Mouse (Mus musculus) embryo, embryonic 10 days (tissue): Measurements from ENCODE around the gene Emc7.

ENCODE experiments used
- DNase-seq: peaks from one replicate; pipeline ENCODE4 v3.0.0-alpha.2; 2015; ENCODE audit warnings: low spot score

The Emc7 gene

GRCm38 (mm10) chr2:112476554-112476953 lies 21.8 kb downstream of the Emc7 start:
- no peak for DNase-seq

GRCm38 (mm10) chr2:112480669-112481068 lies 25.9 kb downstream of the Emc7 start, which contains the start of gene Chrm5:
Gene Chrm5, minus strand, starts transcription at chr2:112480769.
- DNase-seq: no peak

DNA sequence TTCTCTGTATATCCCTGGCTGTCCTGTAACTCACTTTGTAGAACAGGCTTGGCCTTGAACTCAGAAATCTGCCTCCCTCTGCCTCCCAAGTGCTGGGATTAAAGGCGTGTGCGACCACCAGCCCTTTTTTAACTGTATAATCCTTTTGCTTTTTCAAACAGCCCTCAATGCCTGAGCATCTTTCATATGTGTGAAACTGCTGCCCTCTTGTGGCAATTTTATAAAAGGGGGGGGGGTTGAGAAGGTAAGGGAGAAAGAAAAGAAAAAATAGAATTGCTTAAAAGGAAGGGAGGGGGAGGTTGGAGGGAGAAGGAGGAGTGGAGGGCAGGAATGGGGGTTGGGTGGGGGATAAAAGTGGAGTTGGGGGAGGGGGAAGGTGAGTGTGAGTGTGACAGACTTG lies 26.8 kb downstream of the Emc7 start:
- DNase-seq: peak; percentile 63

DNA sequence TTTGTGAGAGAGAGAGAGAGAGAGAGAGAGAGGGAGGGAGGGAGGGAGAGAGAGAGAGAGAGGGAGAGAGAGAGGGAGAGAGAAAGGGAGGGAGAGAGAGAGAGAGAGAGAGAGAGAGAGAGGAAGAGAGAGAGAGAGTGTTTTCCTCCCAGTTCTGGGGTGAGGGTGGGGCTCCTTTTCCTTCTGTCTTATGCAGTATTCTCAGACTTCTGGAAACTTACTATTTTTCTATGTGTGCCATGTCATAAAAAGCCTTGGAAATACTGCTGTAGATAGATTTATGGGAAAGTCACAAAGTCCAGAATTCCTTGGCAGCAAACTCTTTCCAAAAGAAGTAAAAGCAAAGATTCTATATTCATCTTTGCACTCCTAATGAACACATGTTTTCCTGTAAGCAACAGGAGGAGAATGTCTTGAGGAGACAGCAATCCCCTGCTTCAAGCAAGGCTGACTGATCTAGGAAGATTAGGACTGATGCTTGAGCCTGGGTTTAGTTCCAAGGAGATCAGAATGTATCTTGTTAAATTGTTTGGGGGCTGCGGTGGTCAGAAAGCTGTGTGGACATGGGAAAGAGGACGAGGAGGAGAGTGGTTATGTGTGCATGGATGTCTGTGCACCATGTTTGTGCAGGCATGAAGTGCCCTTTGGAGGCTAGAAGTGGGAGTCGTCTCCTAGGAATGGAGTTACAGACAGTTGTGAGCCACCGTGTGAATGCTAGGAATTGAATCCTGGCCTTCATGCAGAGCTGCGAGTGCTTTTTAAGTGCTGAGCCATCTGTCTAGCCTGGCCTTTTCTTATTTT lies 27.9 kb downstream of the Emc7 start:
- no peak for DNase-seq

DNA sequence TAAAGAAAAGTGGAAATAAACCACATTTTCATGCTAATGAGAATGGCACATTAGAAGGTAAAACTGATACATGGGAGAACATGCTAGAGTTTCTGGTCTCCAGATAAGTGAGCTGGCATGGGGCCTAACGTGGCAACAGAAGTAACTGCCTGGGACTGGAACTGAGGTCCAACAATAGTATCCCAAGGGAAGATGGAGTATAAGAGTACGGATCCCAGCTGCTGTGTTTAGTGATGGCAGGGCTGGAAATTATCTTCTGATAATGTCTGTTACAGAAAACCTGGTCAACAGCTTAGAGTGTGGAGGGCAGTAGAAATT lies 28.5 kb downstream of the Emc7 start:
- no peak for DNase-seq

DNA sequence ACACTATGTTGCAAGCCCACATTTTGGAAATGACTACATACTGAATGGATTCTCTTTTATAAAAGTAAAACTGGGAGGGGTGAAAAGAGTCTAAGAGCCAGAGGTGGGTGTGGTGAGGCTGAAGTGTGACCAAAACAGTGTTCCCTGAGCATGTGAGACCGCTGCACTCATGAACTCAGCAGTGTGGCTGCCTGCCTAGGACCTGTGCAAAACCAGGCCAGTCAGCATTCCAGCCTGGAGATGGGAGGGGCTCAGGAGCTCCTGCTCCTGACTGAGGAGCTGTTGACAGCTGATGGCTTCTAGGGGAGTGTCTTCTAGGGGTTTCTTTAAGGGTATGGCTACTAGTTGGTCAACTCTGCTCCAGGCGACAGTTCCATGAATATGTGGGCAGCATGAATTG lies 30.1 kb downstream of the Emc7 start:
- DNase-seq: no peak

DNA sequence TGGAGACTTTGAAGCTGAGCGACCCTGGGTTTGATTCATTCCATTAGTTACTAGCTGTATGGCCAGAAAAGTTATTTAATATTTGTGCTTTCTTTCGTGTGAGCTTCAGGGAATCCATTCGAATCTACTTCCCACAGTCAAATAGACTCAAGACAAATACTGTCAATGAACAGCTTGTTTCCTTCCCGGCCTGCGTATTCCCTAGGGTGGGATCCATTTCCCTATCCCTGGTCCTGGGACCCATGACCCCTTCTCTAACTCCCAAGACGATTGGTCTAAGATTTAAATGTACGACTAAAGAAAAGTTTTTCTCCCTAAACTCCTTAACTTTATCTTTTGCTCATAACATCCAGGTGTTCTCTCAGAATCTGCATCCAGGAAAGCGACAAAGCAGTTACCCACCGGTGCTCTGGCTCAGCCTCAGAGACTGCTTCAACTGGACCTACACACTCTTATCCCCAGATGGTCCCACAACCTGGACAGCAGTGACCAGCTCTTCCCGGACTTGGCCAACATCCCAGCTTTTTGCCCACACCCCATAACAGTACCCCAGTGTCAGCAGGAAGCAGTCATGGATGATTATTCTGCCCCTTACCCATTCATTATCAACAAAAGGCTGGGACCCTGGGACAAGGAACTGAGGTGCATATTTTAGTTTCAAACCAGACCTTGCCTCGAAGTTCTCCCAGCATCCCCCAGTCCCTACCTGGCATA lies 35.8 kb downstream of the Emc7 start:
- DNase-seq: no peak

GRCm38 (mm10) chr2:112491629-112492028 lies 36.8 kb downstream of the Emc7 start:
- no peak for DNase-seq

DNA sequence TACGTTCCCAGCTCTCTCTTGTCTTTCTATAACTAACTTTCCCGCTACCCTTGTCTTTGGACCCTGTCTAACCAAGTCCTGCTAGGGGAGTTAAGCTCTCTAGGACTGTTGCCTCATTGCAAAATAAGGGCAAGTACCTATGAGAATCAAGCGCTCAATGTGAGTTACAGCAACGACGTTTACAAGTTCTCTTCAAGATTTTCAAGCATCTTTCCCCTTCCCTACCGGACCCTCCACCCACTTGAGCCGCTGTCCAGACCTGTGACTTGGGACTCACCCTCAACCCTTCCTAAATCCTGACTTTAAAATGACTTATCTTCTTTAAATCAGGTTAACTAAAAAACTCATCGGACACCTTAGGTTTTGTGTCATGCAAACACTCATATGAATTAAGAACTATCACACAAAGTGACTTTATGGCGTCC lies 37.6 kb downstream of the Emc7 start:
- peak; percentile 51 for DNase-seq

GRCm38 (mm10) chr2:112492856-112493538 lies 38.2 kb downstream of the Emc7 start, which contains the start of gene Aven:
Gene Aven, plus strand, starts transcription at chr2:112492964.
- peak; percentile 88 for DNase-seq

DNA sequence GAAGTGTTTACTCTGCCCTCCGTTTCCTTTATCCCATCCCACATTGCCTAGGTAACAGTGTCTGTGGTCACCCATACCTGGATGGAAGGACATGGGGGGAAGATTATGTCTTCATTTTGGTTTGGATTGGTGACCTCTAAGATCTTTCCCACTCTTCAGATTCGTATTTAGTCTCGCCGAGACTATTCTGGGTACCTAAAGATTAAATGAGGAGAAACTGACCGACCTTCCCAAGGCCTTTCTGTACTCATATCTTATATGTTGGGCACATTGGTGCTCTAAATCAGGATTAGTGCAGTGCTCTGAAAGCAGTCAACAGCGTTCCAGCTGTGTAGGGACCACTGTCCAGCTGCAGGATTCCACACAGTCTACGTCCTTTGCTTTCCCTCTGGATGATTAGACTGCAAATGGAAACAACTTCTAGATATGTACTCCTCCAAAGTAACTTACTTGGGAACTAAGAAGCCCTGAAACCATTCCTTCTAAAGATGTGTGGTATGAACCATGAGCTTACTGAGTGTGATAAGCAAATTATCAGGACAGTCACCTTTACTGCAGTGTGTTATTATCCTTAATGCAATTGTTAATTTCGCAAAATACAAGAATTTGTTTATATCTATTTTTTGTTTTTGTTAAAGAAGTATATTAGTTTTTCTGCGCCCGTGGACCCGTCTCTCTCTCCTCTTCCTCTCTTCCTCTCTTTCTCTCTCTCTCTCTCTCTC lies 38.9 kb downstream of the Emc7 start:
- no peak for DNase-seq

- DNase-seq: no peak
Measured at GRCm38 (mm10) chr2:112497851-112498250, 43.1 kb downstream of the Emc7 start.

DNA sequence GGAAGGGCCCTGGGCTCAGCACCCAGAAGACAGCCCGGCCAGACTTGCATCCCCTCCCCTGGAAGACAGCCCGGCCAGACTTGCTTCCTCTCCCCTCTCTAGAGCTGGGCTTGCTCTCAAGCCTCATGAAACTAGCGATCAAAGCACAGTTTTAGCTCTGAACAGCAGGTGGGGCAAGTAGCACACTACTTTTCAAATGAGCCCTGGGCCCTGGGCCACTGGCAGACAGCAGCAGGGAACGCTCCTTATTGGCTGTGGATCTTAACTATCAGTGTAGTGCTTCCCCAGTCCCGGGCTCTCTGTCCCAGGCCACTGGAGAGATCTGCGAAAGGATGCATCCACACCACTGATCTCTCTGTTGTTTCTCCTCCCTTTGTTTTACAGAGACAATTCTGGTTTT lies 46.4 kb downstream of the Emc7 start:
- peak; percentile 90 for DNase-seq

DNA sequence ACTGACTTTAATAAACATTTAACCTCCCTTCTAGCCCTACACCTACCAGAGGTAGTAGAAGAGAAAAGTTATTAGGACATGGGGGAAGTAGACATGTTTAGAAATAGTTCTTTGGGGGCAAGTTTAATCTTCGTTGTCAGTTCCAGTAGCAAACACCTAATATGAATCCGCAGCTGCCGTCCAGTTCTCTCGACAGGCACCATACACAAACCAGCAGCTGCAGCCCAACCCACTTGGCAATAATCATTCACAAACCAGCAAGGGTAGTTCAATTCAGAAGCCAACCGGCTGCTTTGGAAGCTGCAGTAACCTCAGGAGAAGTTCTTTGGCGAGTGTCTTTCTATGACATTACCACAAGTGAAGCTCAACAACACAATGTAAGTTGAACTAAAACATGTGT lies 49.2 kb downstream of the Emc7 start:
- DNase-seq: no peak

DNA sequence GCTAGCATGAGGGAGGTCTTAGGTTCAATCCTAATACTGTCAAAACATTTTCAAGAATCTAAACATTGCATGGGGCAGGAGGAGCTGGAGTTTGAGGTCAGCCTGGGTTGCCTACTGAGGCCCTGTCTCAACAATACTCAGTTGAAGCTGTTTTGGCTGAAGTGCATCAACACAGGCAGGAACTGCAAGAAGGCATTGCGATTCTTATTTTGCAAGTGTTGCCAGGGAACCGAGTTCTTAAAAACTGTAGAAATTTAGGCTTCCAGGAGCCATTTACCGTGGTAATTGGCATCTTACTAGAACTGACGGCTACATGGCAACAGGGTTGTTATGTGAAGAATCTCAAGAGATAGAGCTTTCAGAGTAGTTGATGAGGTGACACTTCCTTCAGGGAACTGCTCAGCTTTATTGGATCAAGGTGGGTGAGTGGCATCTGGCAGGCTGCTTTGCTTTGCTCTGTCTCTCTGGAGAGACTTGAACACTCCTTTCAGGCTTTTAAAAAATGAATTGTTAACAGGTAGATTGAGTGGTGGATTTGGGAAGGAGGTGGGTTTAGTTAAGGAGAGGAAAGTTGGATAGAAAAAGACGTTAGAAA lies 52.1 kb downstream of the Emc7 start:
- no peak for DNase-seq

GRCm38 (mm10) chr2:112507444-112507843 lies 52.6 kb downstream of the Emc7 start:
- DNase-seq: no peak

DNA sequence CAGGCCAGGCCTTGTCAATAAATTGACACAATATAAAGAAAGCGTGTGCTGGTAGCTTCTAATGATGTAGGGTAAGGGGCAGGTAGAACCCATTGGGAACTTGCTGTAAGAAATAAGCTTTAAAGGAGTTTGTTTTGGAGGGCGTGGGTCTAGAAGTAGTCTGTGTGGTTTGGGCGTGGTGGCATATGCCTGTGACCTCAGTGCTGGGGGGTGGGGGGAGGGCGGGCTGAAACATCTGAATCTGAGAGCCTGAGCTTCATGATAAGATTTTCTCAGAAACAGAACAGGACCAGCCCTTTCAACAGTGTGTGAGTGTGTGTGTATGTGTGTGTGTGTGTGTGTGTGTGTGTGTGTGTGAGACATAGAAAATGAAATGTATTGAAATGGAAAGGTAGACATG lies 55.3 kb downstream of the Emc7 start:
- DNase-seq: no peak

DNA sequence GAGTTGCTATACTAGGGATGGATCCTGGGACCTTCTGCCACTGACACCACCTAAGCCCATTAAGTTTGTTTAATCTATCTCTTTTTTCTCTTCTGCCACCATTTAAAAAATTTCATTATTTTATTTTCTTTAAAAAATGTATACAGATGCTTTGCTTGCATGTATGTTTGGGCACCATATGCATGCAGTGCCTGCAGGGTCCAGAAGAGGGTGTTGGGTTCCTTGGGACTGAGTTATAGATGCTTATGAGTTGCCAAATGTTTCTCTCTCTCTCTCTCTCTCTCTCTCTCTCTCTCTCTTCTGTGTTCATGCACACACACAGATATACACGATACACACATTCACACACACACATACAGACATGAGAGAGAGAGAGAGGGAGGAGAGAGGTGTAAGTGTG lies 58.2 kb downstream of the Emc7 start:
- DNase-seq: no peak

- DNase-seq: no peak
Measured at GRCm38 (mm10) chr2:112516728-112517127, 61.9 kb downstream of the Emc7 start.

GRCm38 (mm10) chr2:112517218-112517617 lies 62.4 kb downstream of the Emc7 start:
- no peak for DNase-seq

DNA sequence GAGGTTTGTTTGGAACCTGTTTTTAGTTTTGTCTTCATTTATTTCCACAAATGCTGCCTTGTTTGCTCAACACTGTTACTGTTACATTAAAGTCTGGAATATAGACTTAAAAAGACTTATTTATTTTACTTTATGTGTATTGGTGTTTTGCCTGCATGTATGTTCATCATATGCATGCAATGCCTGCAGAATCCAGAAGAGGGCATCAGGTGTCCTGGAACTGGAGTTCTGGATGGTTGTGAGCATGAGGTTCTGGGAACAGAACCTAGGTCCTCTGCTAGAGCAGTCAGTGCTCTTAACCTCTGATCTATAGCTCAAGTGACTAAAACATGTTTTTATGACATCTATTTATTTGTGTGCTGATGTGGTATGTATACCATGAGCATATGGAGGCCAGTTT lies 63.7 kb downstream of the Emc7 start:
- DNase-seq: no peak
